Mouse (Mus musculus) Muller cell, postnatal 12 days (primary cell): ENCODE measurements around the gene 4930407I10Rik.

ENCODE experiments used
- DNase-seq: peaks from one replicate; pipeline ENCODE4 v3.0.0-alpha.2; 2015; ENCODE audit errors: inconsistent ontology term

4930407I10Rik gene

GRCm38 (mm10) chr15:82058719-82059201 is at the start of gene 4930407I10Rik:
Gene 4930407I10Rik (plus strand): TSS chr15:82059151.
- no peak for DNase-seq

GRCm38 (mm10) chr15:82011947-82012346 is 47.0 kb upstream of the 4930407I10Rik start:
- peak; percentile 70 for DNase-seq

GRCm38 (mm10) chr15:82014745-82015391 is 44.1 kb upstream of the 4930407I10Rik start:
- peak; percentile 6 for DNase-seq

- DNase-seq, result no peak
Observed at GRCm38 (mm10) chr15:82015392-82016100, 43.4 kb upstream of the 4930407I10Rik start.

GRCm38 (mm10) chr15:82016101-82016808 is 42.7 kb upstream of the 4930407I10Rik start:
- DNase-seq, result peak; percentile 99

GRCm38 (mm10) chr15:82016830-82017229 is 42.1 kb upstream of the 4930407I10Rik start:
- no peak for DNase-seq

- no peak for DNase-seq
Observed at GRCm38 (mm10) chr15:82017461-82017860, 41.5 kb upstream of the 4930407I10Rik start.

- DNase-seq, result no peak
Observed at GRCm38 (mm10) chr15:82019288-82019687, 39.7 kb upstream of the 4930407I10Rik start.

- DNase-seq, result peak; percentile 45
Observed at GRCm38 (mm10) chr15:82022535-82023088, 36.3 kb upstream of the 4930407I10Rik start.

- DNase-seq, result no peak
Observed at GRCm38 (mm10) chr15:82023965-82024635, 34.9 kb upstream of the 4930407I10Rik start.

GRCm38 (mm10) chr15:82027276-82027675 is 31.7 kb upstream of the 4930407I10Rik start:
- no peak for DNase-seq

GRCm38 (mm10) chr15:82027726-82028125 is 31.2 kb upstream of the 4930407I10Rik start:
- DNase-seq, result no peak

GRCm38 (mm10) chr15:82032386-82032785 is 26.6 kb upstream of the 4930407I10Rik start:
- DNase-seq, result no peak

GRCm38 (mm10) chr15:82033762-82034161 is 25.2 kb upstream of the 4930407I10Rik start, which contains the start of gene Desi1:
Gene Desi1 (minus strand): TSS chr15:82033862.
- DNase-seq, result no peak

GRCm38 (mm10) chr15:82035904-82036689 is 22.9 kb upstream of the 4930407I10Rik start:
- DNase-seq, result no peak

GRCm38 (mm10) chr15:82040650-82041049 is 18.3 kb upstream of the 4930407I10Rik start:
- DNase-seq, result peak; percentile 25

- DNase-seq, result no peak
Observed at GRCm38 (mm10) chr15:82044166-82044784, 14.7 kb upstream of the 4930407I10Rik start.

GRCm38 (mm10) chr15:82046246-82046891 is 12.6 kb upstream of the 4930407I10Rik start:
- no peak for DNase-seq

GRCm38 (mm10) chr15:82047080-82047883 is 11.7 kb upstream of the 4930407I10Rik start, which contains the start of gene Snu13:
Gene Snu13 (minus strand): TSS chr15:82047598.
- DNase-seq, result peak; percentile 90
